Mouse (Mus musculus) forebrain, postnatal 0 days (tissue): ENCODE measurements around the gene Chdh. TPM values are rescaled to one million over a fixed set of nuclear protein-coding genes. Genes with fewer than 3 reads are reported as not detected.

ENCODE experiments used
- ATAC-seq: fragments of 200-750 bp; cut with Nextera tagmentation; 2 replicates; pipeline ENCODE4 v1.8.0; 2017; ENCODE audit warnings: mild to moderate bottlenecking, moderate library complexity
- DNase-seq: peaks from one replicate; pipeline ENCODE4 v3.0.0-alpha.2; 2015
- H3K27ac ChIP-seq: fragments of 300-500 bp; sonication (generic); 2 replicates; pipeline ENCODE4 v1.5.1; 2014; ENCODE audit warnings: low read depth, mild to moderate bottlenecking, antibody characterized with exemption, low read length, moderate library complexity, mixed read lengths
- H3K27me3 ChIP-seq: fragments of 300-500 bp; sonication (generic); 2 replicates; pipeline ENCODE4 v1.6.1; 2014; ENCODE audit warnings: mild to moderate bottlenecking, low read length, mixed read lengths; ENCODE audit not compliant: insufficient read depth
- H3K36me3 ChIP-seq: fragments of 300-500 bp; sonication (generic); 2 replicates; pipeline ENCODE4 v1.6.1; 2014; ENCODE audit warnings: mild to moderate bottlenecking, moderate library complexity; ENCODE audit not compliant: insufficient read depth
- H3K4me1 ChIP-seq: fragments of 300-500 bp; sonication (generic); 2 replicates; pipeline ENCODE4 v1.6.1; 2014; ENCODE audit warnings: antibody characterized with exemption; ENCODE audit not compliant: insufficient read depth
- H3K4me2 ChIP-seq: fragments of 300-500 bp; sonication (generic); 2 replicates; pipeline ENCODE4 v1.6.1; 2014; ENCODE audit warnings: low read depth, mild to moderate bottlenecking, moderate library complexity
- H3K4me3 ChIP-seq: fragments of 300-500 bp; sonication (generic); 2 replicates; pipeline ENCODE4 v1.5.1; 2014; ENCODE audit warnings: low read depth, low read length, mixed read lengths
- H3K9ac ChIP-seq: fragments of 300-500 bp; sonication (generic); 2 replicates; pipeline ENCODE4 v1.6.1; 2014; ENCODE audit warnings: mild to moderate bottlenecking
- H3K9me3 ChIP-seq: fragments of 300-500 bp; sonication (generic); 2 replicates; pipeline ENCODE4 v1.6.1; 2016; ENCODE audit warnings: low read length
- CTCF ChIP-seq: sonication (generic); IDR thresholded peaks from 2 replicates; pipeline ENCODE4 v1.5.1; 2016; ENCODE audit warnings: antibody characterized with exemption, control low read depth, low read depth
- WGBS: fragments of 180-500 bp; shearing (Covaris S2); extraction: QIAGEN DNeasy Blood & Tissue Kit; methylation state at CpG from one replicate; pipeline ENCODE4 v1.1.7; 2014; 5-methylcytosine and 5-hydroxymethylcytosine counted together
- polyA plus RNA-seq: library from polyadenylated mRNA; unstranded; fragments of >200 nt; fragmentation: Nextera tagmentation; extraction: Ambion mirVana; gene quantifications from 2 replicates; pipeline ENCODE4 v1.2.1, GENCODE M21; 2015
- total RNA-seq: library from RNA; depleted of rRNA; stranded (reverse); fragments of >200 nt; gene quantifications from 2 replicates; pipeline ENCODE4 v1.2.3, GENCODE M21; 2014; rRNA removed

Gene Chdh
- 0.86 and 1.5 TPM in 2 replicates for total RNA-seq
- 0.21 TPM in 2 replicates for polyA plus RNA-seq

- peak; percentile 42 for DNase-seq
- 11% methylated on average over 54 of the region's 54 CpGs for WGBS
- peak; percentile 61 for ATAC-seq
These were observed at the start of gene Chdh, which contains the start of gene Il17rb for GRCm38 (mm10) chr14:30008733-30009575. Gene Chdh, plus strand, starts transcription at chr14:30009023. Gene Il17rb, minus strand, starts transcription at chr14:30008896.

GRCm38 (mm10) chr14:29967611-29968010 is 41.2 kb upstream of the Chdh start:
- Histone ChIP-seq H3K4me1 (peaks cover 10% of the 10 kb centered on the region; the same call in 1 of the 2 replicates), H3K9ac (peak overlapping the region; percentile 80), H3K27ac (peak overlapping the region; percentile 69; the same call in 1 of the 2 replicates), H3K4me2 (peak overlapping the region; percentile 58), H3K36me3 (peaks cover 21% of the 10 kb centered on the region), H3K4me3 (peak overlapping the region; percentile 81), H3K9me3 (0 out of 2 replicates have a peak, but pooled peaks cover 3% of the 10 kb centered on the region), H3K27me3 (no peaks in the 10 kb centered on the region)
- ATAC-seq = peak; percentile 0; the same call in 1 of the 2 replicates
- TF ChIP-seq CTCF = no peak
- 71% methylated on average over 7 of the region's 7 CpGs for WGBS
- DNase-seq = no peak

More at GRCm38 (mm10) chr14:30008733-30009575, at the start of gene Chdh, which contains the start of gene Il17rb:
- Histone ChIP-seq H3K27ac (no peak within 1 kb of the TSS), H3K4me2 (peak within 1 kb of the TSS; percentile 89), H3K27me3 (no peaks in the 10 kb centered on the region), H3K9ac (peak within 1 kb of the TSS; percentile 53), H3K4me3 (peak within 1 kb of the TSS; percentile 43), H3K36me3 (no peaks in the 10 kb centered on the region), H3K4me1 (peaks cover 11% of the 10 kb centered on the region), H3K9me3 (no peaks in the 10 kb centered on the region)
- no peak for TF ChIP-seq CTCF

GRCm38 (mm10) chr14:29968075-29968821 is 40.6 kb upstream of the Chdh start, which contains the start of gene Selenok:
Gene Selenok, plus strand, starts transcription at chr14:29968308.
- peak within 1 kb of the TSS; percentile 80 for H3K9ac ChIP-seq
- no peaks in the 10 kb centered on the region for H3K9me3 ChIP-seq
- H3K4me2 ChIP-seq = peak within 1 kb of the TSS; percentile 58
- H3K27ac ChIP-seq = peak within 1 kb of the TSS; percentile 87
- H3K36me3 ChIP-seq = peaks cover 28% of the 10 kb centered on the region
- DNase-seq (peak; percentile 98), ATAC-seq (peak; percentile 100)
- H3K4me1 ChIP-seq = peaks cover 10% of the 10 kb centered on the region; the same call in 1 of the 2 replicates
- no peak for TF ChIP-seq CTCF
- WGBS = under 1% methylated on average over 49 of the region's 49 CpGs
- H3K27me3 ChIP-seq = no peaks in the 10 kb centered on the region
- peak within 1 kb of the TSS; percentile 81 for H3K4me3 ChIP-seq

- H3K27me3 ChIP-seq = no peaks in the 10 kb centered on the region
- peaks cover 45% of the 10 kb centered on the region for H3K36me3 ChIP-seq
- no peak for DNase-seq
These were observed 37.4 kb upstream of the Chdh start for GRCm38 (mm10) chr14:29971446-29971845.

GRCm38 (mm10) chr14:29971993-29972392 is 36.8 kb upstream of the Chdh start:
- H3K36me3 ChIP-seq = peaks cover 45% of the 10 kb centered on the region
- no peak for ATAC-seq
- no peak for DNase-seq
- WGBS = 90% methylated on average over 5 of the region's 5 CpGs
- H3K4me3 ChIP-seq = no peak overlapping the region
- H3K4me1 ChIP-seq = peaks cover 10% of the 10 kb centered on the region; the same call in 1 of the 2 replicates
- H3K4me2 ChIP-seq = no peak overlapping the region
- TF ChIP-seq CTCF = no peak
- no peaks in the 10 kb centered on the region for H3K9me3 ChIP-seq
- H3K9ac ChIP-seq = no peak overlapping the region
- H3K27ac ChIP-seq = no peak overlapping the region
- no peaks in the 10 kb centered on the region for H3K27me3 ChIP-seq

More at GRCm38 (mm10) chr14:29971446-29971845, 37.4 kb upstream of the Chdh start:
- H3K9me3 ChIP-seq = no peaks in the 10 kb centered on the region
- no peak overlapping the region for H3K4me3 ChIP-seq
- H3K27ac ChIP-seq = no peak overlapping the region
- TF ChIP-seq CTCF = no peak
- no peak overlapping the region for H3K4me2 ChIP-seq
- H3K9ac ChIP-seq = no peak overlapping the region
- H3K4me1 ChIP-seq = peaks cover 10% of the 10 kb centered on the region; the same call in 1 of the 2 replicates
- no peak for ATAC-seq
- WGBS = 94% methylated on average over 7 of the region's 7 CpGs

- no peaks in the 10 kb centered on the region for H3K27me3 ChIP-seq
- no peak overlapping the region for H3K4me2 ChIP-seq
- DNase-seq = no peak
- no peak overlapping the region for H3K27ac ChIP-seq
- H3K4me1 ChIP-seq = peaks cover 6% of the 10 kb centered on the region; the same call in 1 of the 2 replicates
- 93% methylated on average over 6 of the region's 6 CpGs for WGBS
- no peak overlapping the region for H3K4me3 ChIP-seq
- no peak for TF ChIP-seq CTCF
- no peak for ATAC-seq
- H3K36me3 ChIP-seq = peaks cover 48% of the 10 kb centered on the region
- no peak overlapping the region for H3K9ac ChIP-seq
- H3K9me3 ChIP-seq = no peaks in the 10 kb centered on the region
These were observed 31.9 kb upstream of the Chdh start for GRCm38 (mm10) chr14:29976927-29977326.
